Mouse (Mus musculus) macrophage (primary cell): ENCODE measurements around the gene Btbd9. TPM values are rescaled to one million over a fixed set of nuclear protein-coding genes. Genes with fewer than 3 reads are reported as not detected.

Source experiments
- H3K27ac ChIP-seq: fragments of 350-480 bp; formaldehyde crosslinking; 2 replicates; pipeline ENCODE4 v1.9.0; 2021
- H3K36me3 ChIP-seq: fragments of 350-480 bp; formaldehyde crosslinking; 2 replicates; pipeline ENCODE4 v1.9.0; 2021; ENCODE audit errors: inconsistent target
- H3K4me3 ChIP-seq: fragments of 350-480 bp; formaldehyde crosslinking; 2 replicates; pipeline ENCODE4 v1.9.0; 2021; ENCODE audit errors: inconsistent target
- H3K79me2 ChIP-seq: fragments of 350-480 bp; formaldehyde crosslinking; 2 replicates; pipeline ENCODE4 v1.9.0; 2021; ENCODE audit errors: inconsistent target
- WGBS: methylation state at CpG from one replicate; pipeline ENCODE4 v1.1.7; 2026; ENCODE audit warnings: inconsistent platforms; ENCODE audit not compliant: missing documents; 5-methylcytosine and 5-hydroxymethylcytosine counted together
- polyA plus RNA-seq: library from polyadenylated mRNA; stranded (reverse); fragments of 250-400 nt; gene quantifications from 3 replicates; pipeline ENCODE4 v1.2.4, GENCODE M21; 2018; ENCODE audit warnings: inconsistent platforms

Gene Btbd9
- polyA plus RNA-seq, 1 experiment from 2014 or later, result 16.9 TPM

DNA sequence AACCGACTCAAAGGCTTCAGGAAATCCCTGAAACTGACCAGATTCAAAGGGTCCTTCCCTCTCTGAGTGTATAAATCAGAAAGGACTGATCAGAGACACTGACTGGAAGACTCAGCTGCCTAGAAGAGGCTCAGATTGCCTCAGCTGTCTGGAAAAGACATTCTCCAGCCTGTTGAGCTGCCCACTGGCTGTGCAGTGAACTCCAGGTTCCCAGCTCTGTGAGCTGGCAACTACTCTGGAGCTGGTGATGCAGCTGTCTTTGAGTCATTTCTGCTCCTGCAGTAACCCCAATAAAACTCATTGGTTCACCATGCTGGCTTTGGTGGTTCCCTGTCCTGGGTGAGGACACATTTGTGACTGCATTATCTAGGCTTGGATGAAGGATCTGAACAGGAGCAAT lies 344.8 kb downstream of the Btbd9 start:
- 85% methylated on average over 1 of the region's 1 CpGs for WGBS
- H3K4me3 ChIP-seq, result no peak overlapping the region
- no peaks in the 10 kb centered on the region for H3K36me3 ChIP-seq
- no peaks in the 10 kb centered on the region for H3K79me2 ChIP-seq
- H3K27ac ChIP-seq, result no peak overlapping the region

DNA sequence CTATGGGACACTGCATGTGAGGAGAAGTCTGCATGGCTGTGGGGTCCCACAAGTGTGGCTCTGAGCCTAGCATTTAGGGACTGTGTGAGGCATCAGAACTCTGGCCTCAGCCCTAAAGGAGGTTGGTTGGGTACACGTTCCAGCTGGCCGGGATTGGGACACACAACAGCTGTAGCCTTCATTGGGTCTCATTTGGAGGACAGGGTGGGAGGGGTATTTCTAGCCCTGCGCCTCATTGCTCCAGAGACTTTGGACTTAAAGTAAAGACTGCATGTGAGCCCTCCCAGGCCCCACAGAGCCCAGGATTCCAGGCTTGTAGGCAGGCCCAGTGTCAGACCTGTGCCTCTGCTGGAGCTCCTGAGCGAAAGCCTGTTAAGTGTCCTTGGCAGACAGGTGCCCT lies 345.9 kb downstream of the Btbd9 start:
- H3K36me3 ChIP-seq, result no peaks in the 10 kb centered on the region
- no peaks in the 10 kb centered on the region for H3K79me2 ChIP-seq
- no peak overlapping the region for H3K4me3 ChIP-seq
- WGBS, result 97% methylated on average over 4 of the region's 4 CpGs
- H3K27ac ChIP-seq, result no peak overlapping the region

DNA sequence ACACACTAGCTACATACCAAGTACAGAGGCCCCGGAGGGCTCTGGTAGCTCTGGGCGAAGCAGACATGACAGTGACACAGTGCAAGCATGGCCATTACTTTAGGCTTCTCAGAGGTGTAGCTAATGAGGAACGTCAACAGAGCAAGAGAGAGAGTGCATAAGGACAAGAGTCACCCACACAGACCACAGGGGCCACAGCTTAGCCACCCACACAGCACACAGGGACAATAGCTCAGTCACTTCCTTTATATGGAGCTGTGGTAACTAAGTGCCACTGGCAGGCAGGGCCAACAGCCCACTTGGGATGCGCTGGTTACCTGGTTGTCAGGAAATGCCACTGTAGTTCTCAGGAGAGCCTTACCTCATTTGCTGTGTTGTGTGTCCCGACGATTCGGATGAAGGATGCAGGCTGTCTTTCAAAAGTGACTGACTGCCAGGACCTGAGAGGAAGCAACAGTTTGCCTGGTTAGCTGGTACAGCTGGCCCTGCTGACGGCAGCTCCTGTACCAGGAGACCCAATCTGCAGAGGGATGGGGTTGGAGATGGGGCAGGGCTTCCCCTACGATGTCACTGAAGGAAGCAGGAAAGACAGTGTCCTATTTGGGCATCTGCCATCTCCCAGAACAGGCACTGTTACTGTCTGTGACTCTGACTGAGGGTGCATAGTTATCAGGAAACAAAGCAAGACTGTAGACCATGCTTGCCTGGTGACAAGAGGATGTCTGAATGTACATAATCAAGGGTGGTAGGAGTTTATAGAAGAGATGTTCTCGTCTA lies 347.7 kb downstream of the Btbd9 start:
- Histone ChIP-seq H3K4me3 (no peak overlapping the region), H3K36me3 (no peaks in the 10 kb centered on the region), H3K79me2 (no peaks in the 10 kb centered on the region), H3K27ac (no peak overlapping the region)
- WGBS, result 71% methylated on average over 10 of the region's 10 CpGs

DNA sequence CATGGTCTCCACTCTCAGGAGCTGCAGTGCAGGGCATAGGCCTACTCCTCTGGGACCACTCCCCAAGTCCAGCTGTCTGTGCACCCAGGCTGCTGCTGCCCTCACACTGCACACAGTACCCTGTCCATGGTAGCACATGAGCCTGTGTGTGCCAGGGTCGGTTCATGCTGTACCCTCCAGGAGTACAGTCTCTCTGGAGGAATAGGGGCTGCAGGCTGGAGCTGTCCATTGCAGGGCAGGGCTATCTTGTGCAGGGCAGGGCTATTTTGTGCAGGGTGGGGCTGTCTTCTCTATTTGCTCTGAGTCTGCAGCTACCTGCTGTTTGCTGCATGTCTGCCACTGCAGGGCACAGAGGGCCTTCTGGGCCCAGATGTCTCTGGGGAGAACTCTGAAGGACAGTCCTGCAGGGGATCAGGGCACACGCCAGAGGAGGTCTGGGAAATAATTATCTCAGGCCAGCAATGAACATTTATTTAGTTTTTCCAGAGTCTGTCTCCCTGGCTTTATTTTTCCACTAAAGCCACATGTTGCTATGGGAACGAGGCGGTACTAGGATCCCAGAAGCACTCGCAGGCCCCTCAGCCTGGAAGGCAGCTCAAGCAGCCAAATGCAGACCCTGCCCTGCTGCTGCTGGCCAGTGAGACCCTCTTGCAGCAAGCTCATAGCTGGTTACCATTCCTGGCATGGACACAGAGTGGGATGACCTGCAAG lies 351.1 kb downstream of the Btbd9 start:
- no peak overlapping the region for H3K4me3 ChIP-seq
- 97% methylated on average over 5 of the region's 5 CpGs for WGBS
- no peaks in the 10 kb centered on the region; the same call in 1 of the 2 replicates for H3K36me3 ChIP-seq
- no peak overlapping the region for H3K27ac ChIP-seq
- no peaks in the 10 kb centered on the region for H3K79me2 ChIP-seq

DNA sequence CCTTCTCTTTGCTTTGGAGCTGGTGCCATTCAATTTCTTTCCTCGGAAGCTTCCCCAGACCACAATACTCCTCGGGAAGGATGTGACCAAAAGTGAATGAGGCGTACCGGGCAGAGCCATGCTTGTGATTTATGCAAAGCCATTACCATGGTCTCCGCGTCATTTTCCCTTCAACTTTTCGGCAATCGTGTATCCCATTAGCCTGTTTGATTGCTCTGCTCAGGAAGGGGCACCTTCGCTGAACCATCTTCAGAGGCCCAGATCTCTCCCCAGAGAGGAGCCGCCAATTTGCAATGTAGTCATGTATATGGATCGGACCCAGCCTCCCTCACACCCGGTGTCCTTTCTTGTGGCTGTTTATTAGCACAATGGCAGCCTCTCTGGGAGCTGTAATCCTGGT lies 353.5 kb downstream of the Btbd9 start:
- 96% methylated on average over 12 of the region's 12 CpGs for WGBS
- no peaks in the 10 kb centered on the region; the same call in 1 of the 2 replicates for H3K36me3 ChIP-seq
- no peak overlapping the region for H3K27ac ChIP-seq
- H3K79me2 ChIP-seq, result no peaks in the 10 kb centered on the region
- no peak overlapping the region for H3K4me3 ChIP-seq

DNA sequence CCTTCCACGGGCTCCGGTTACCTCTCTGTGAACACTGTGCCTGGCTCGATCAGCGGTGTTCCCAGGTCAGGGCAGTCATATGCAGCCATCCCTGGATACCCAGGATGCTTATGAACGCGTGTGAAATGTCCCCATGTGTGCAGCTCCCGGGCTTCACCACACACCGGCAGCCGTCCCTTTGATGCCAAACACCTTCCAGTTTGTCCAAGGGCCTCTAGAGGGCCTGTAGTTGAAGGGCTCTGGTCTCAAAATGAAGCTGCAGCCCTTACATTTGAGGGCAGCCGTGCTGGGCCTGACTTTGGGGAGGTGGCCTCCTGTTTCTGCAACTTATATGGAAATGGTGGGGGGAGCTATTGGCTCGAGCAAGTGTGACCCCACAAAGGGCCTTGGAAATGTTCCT lies 353.9 kb downstream of the Btbd9 start:
- no peaks in the 10 kb centered on the region for H3K79me2 ChIP-seq
- 94% methylated on average over 11 of the region's 11 CpGs for WGBS

DNA sequence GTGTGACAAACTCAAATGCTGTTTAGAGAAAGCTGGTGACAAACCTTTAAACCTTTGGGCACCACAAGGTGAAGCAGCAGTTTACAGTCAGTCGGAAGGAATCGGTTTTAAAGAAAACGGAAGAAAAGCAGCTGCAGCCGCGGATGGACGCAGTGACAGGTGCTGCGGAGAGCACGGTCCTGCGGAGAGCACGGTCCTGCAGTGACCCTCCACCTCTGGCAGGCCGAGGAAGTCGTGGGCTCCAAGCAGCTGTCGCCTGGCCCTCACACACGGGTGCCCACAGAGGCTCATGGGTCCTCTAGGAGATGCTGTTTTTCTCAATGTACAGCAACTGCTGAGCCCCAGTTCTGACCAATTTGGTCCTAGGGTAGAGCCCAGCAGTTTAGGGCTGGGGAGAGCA lies 354.6 kb downstream of the Btbd9 start:
- WGBS, result 91% methylated on average over 14 of the region's 14 CpGs
- no peaks in the 10 kb centered on the region for H3K79me2 ChIP-seq
- H3K27ac ChIP-seq, result no peak overlapping the region
- H3K36me3 ChIP-seq, result no peaks in the 10 kb centered on the region; the same call in 1 of the 2 replicates
- H3K4me3 ChIP-seq, result no peak overlapping the region

More for the DNA sequence above, 353.9 kb downstream of the Btbd9 start:
- H3K27ac ChIP-seq, result no peak overlapping the region
- H3K4me3 ChIP-seq, result no peak overlapping the region
- no peaks in the 10 kb centered on the region; the same call in 1 of the 2 replicates for H3K36me3 ChIP-seq

DNA sequence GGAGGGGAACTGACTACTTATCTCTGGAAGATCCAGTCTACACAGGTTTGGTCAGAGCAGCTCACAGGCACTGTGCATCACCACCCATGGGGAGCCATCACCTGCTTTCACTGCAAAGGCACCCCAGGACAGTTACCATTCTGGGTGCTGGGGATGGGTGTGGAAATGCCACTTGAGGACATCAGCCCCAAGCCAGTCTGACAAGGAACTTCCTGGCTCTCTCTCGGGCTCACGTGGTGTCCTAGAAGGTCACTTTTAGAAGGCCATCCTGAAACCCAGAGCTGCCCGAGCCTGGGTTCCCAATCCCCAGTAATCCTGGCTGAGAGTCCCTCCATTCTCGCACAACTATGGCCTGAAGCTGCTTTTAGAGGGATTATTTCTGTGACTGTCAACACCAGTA lies 360.5 kb downstream of the Btbd9 start:
- H3K27ac ChIP-seq, result no peak overlapping the region
- H3K79me2 ChIP-seq, result no peaks in the 10 kb centered on the region
- no peak overlapping the region for H3K4me3 ChIP-seq
- H3K36me3 ChIP-seq, result peaks cover 7% of the 10 kb centered on the region; the same call in 1 of the 2 replicates
- WGBS, result 80% methylated on average over 4 of the region's 4 CpGs

DNA sequence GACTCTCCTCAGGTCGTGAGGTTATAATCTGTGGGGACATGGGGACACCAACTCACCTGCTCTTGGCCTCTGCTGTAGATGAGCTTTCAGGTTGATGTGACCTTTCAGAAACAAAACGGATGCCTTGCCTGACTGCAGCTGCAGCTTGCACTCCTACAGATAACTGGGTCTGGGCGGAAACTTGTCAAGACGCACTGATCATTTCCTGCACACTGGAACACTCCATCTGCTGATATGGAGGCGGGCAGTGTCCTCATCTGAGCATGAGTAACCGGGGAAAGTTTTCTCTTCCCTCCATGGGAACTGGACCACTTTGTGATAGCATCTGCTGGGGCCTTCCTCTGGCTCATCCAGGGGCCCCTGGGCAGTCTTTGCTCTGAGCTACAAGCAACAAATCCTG lies 361.9 kb downstream of the Btbd9 start:
- Histone ChIP-seq H3K79me2 (no peaks in the 10 kb centered on the region), H3K4me3 (no peak overlapping the region), H3K27ac (no peak overlapping the region), H3K36me3 (peaks cover 16% of the 10 kb centered on the region; the same call in 1 of the 2 replicates)
- 93% methylated on average over 6 of the region's 6 CpGs for WGBS

DNA sequence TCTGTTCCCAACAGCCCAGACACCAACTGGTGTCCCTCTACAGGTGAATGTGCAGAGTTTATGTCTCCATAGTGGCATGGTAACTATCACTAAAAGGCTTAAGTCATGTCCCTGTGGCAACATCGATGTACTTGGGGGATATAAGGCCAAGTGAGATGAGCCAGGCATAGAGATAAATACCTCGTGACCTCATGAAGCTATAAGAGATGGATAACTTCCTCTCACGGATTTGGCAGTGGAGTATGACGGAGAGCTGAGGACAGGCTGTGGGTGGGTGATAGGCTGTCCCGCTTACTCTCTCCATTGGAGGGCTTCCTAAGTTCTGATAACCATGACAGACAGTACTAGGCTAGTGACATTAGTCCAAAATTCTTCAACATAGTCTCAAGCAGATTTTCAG lies 362.9 kb downstream of the Btbd9 start:
- H3K27ac ChIP-seq, result no peak overlapping the region
- peaks cover 22% of the 10 kb centered on the region; the same call in 1 of the 2 replicates for H3K36me3 ChIP-seq
- WGBS, result 95% methylated on average over 5 of the region's 5 CpGs
- no peak overlapping the region for H3K4me3 ChIP-seq
- H3K79me2 ChIP-seq, result no peaks in the 10 kb centered on the region

DNA sequence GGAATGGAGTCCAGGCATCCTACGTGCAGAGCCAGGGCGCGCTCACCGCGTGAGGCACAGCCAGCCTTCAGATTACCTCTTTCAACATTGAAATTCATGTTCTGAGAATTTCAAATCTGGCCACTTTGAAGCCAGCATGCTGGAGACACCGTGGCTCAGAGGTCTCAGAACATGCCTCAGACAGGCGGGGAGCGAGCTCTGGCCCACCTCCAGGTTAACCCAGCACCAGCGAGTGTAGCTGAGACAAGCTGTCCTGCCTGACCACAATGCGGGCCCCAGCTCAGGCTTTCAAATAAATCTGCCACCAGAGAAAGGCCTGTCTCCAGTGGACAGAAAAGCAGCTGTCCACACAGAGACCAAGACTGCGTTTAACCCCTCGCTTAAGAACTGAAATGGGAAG lies 363.6 kb downstream of the Btbd9 start:
- H3K36me3 ChIP-seq, result peaks cover 27% of the 10 kb centered on the region; the same call in 1 of the 2 replicates
- H3K79me2 ChIP-seq, result no peaks in the 10 kb centered on the region
- H3K27ac ChIP-seq, result no peak overlapping the region
- WGBS, result 85% methylated on average over 12 of the region's 12 CpGs
- H3K4me3 ChIP-seq, result no peak overlapping the region

DNA sequence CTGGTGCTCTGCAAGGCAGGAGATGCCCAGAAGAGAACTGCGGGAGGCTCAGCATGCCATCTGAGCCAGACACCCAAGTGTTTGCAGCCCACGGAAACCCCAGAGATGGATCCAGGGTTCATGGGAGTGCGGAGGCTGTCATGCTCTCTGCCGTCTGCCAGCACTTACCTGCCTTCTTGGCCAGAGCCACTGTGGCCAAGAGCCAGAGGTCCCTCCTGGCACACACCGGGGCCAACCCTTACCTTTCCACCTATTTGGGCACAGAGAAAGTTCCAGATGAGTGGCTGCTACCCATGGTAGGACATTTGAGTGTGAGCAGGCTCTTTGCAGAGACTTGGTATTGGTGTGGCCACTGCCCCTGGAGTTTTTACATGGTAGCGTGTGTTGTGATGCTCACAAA lies 365.4 kb downstream of the Btbd9 start:
- Histone ChIP-seq H3K36me3 (peaks cover 27% of the 10 kb centered on the region; the same call in 1 of the 2 replicates), H3K79me2 (peaks cover 5% of the 10 kb centered on the region; the same call in 1 of the 2 replicates), H3K4me3 (no peak overlapping the region), H3K27ac (no peak overlapping the region)
- 95% methylated on average over 6 of the region's 6 CpGs for WGBS

DNA sequence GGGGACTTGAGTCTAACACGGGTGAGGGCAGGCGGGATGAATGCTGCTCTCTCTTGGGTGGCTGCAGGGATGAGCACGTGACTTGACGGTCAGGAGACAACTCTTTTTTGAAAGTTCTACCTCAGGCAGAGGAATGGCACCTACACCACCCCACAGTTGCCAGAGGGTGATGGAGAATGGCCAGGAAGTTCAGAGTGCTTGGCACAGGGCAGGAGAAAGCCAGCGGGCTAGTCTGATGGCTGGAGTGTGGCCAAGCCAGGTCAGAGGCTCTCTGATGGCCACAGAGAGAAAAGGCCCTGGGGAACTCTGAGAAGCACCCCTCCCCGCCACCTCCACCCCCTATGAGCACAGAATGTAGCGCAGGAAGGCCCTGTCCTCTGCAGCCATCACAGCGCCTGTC lies 366.0 kb downstream of the Btbd9 start:
- 96% methylated on average over 8 of the region's 8 CpGs for WGBS
- peaks cover 27% of the 10 kb centered on the region; the same call in 1 of the 2 replicates for H3K36me3 ChIP-seq

DNA sequence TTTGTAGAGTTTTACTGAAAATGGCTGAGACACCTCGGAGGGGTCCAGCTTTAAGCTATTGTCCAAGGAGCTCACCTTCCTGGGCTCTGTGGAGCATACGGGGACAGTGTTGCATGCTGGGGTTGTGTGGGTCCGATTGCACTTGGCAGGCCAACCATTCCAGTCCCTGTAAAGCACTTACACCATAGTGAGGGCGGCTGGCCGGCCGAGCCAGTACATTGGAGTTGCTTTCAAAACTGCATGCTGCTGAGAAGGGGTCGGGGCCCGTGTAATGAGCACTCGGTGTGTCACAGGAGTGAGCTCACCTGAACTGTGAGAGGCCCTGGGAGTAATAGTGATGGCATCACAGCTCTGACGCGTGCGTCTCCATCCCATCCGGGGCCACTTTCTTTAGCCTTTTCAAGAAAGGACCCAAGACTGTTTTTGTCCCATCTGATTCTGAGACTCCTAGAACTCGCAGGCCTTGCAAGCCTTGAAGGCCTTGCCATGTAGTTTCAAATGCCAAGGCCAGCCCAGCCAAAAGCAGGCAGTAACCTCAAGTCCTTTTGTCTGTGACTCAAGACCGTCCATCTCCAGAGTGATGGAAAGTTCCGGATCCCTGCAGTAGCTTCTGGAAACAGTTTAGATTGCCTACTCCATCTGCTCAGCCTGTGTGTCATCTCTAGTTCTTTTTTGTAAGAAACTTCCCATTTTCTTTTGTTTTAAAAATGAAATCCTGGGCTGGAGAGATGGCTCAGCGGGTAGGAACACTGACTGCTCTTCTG lies 371.0 kb downstream of the Btbd9 start:
- 95% methylated on average over 17 of the region's 17 CpGs for WGBS
- no peak overlapping the region for H3K27ac ChIP-seq
- H3K36me3 ChIP-seq, result peaks cover 16% of the 10 kb centered on the region; the same call in 1 of the 2 replicates
- H3K4me3 ChIP-seq, result no peak overlapping the region
- H3K79me2 ChIP-seq, result peaks cover 62% of the 10 kb centered on the region; the same call in 1 of the 2 replicates

More for the DNA sequence above, 366.0 kb downstream of the Btbd9 start:
- no peak overlapping the region for H3K4me3 ChIP-seq
- no peak overlapping the region for H3K27ac ChIP-seq
- H3K79me2 ChIP-seq, result peaks cover 12% of the 10 kb centered on the region; the same call in 1 of the 2 replicates
